Mouse (Mus musculus) midbrain, embryonic 16.5 days (tissue): ENCODE results near the gene Ccdc57. TPM values are rescaled to one million over a fixed set of nuclear protein-coding genes. Genes with fewer than 3 reads are reported as not detected.
"Not testable (repeated sequence)": the region's sequence is repeated elsewhere in the genome, so short reads cannot be mapped to it uniquely, and the experiment has no call there.

Experiments
- ATAC-seq: fragments of 200-750 bp; cut with Nextera tagmentation; 2 replicates; pipeline ENCODE4 v1.8.0; 2017; ENCODE audit warnings: moderate TSS enrichment
- H3K27ac ChIP-seq: fragments of 300-500 bp; sonication (generic); 2 replicates; pipeline ENCODE4 v1.5.1; 2014; ENCODE audit warnings: mild to moderate bottlenecking, low read length, mixed read lengths
- H3K27me3 ChIP-seq: fragments of 300-500 bp; sonication (generic); 2 replicates; pipeline ENCODE4 v1.6.1; 2014; ENCODE audit warnings: low read depth, low read length, mixed read lengths; ENCODE audit not compliant: control insufficient read depth, insufficient read depth
- H3K36me3 ChIP-seq: fragments of 300-500 bp; sonication (generic); 2 replicates; pipeline ENCODE4 v1.6.1; 2014; ENCODE audit warnings: mild to moderate bottlenecking, low read length, moderate library complexity, mixed read lengths; ENCODE audit not compliant: control insufficient read depth, insufficient read depth
- H3K4me1 ChIP-seq: fragments of 300-500 bp; sonication (generic); 2 replicates; pipeline ENCODE4 v1.6.1; 2014; ENCODE audit warnings: mild to moderate bottlenecking, low read length, mixed read lengths; ENCODE audit not compliant: control insufficient read depth, insufficient read depth
- H3K4me2 ChIP-seq: fragments of 300-500 bp; sonication (generic); 2 replicates; pipeline ENCODE4 v1.6.1; 2014; ENCODE audit warnings: mild to moderate bottlenecking, low read length, mixed read lengths
- H3K4me3 ChIP-seq: fragments of 300-500 bp; sonication (generic); 2 replicates; pipeline ENCODE4 v1.5.1; 2014; ENCODE audit warnings: low read depth, mild to moderate bottlenecking, low read length, moderate library complexity, mixed read lengths
- H3K9ac ChIP-seq: fragments of 300-500 bp; sonication (generic); 2 replicates; pipeline ENCODE4 v1.6.1; 2014; ENCODE audit warnings: low read depth, low read length, mixed read lengths
- H3K9me3 ChIP-seq: fragments of 300-500 bp; sonication (generic); replicated peaks from 2 replicates; pipeline ENCODE4 v1.6.1; 2014; ENCODE audit warnings: mild to moderate bottlenecking, low read length, mixed read lengths; ENCODE audit not compliant: control insufficient read depth, poor library complexity, severe bottlenecking
- WGBS: fragments of 180-500 bp; shearing (Covaris S2); extraction: QIAGEN DNeasy Blood & Tissue Kit; methylation state at CpG from one replicate; pipeline ENCODE4 v1.1.7; 2014; 5-methylcytosine and 5-hydroxymethylcytosine counted together
- polyA plus RNA-seq: library from polyadenylated mRNA; unstranded; fragments of >200 nt; fragmentation: Nextera tagmentation; extraction: Ambion mirVana; gene quantifications from 2 replicates; pipeline ENCODE4 v1.2.1, GENCODE M21; 2015

The Ccdc57 gene
- polyA plus RNA-seq, 1 experiment from 2014 or later, result 7.1 TPM

GRCm38 (mm10) chr11:120851582-120851981 is 81.1 kb downstream of the Ccdc57 start:
- 72% methylated on average over 2 of the region's 2 CpGs for WGBS
- no peak overlapping the region for H3K27ac ChIP-seq
- no peaks in the 10 kb centered on the region for H3K9me3 ChIP-seq
- H3K9ac ChIP-seq, result no peak overlapping the region
- no peak for ATAC-seq
- H3K36me3 ChIP-seq, result 0 out of 2 replicates have a peak, but pooled peaks cover 2% of the 10 kb centered on the region
- H3K4me2 ChIP-seq, result no peak overlapping the region
- no peak overlapping the region for H3K4me3 ChIP-seq
- no peaks in the 10 kb centered on the region for H3K4me1 ChIP-seq
- H3K27me3 ChIP-seq, result no peaks in the 10 kb centered on the region

DNA sequence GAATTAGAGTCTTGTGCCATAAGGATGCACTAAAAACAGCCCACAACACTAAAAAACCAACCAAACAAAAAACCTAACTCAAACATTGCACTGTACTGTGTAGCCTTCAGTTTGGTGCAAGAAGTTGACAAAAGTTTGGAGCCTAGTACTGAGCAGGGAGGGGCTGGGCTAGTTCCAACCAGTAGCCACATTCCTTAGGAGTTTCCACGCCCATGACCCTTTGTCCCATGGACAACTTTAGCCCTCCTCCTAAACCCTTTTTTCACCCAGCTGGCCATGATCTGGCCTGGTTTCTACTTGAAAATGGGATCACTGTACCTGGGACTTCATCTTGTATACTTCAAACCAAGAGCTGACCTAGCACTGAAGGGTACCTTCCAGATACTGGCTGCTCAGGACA is 81.5 kb downstream of the Ccdc57 start:
- Histone ChIP-seq H3K36me3 (0 out of 2 replicates have a peak, but pooled peaks cover 2% of the 10 kb centered on the region), H3K9me3 (no peaks in the 10 kb centered on the region), H3K4me2 (no peak overlapping the region), H3K27me3 (no peaks in the 10 kb centered on the region), H3K9ac (no peak overlapping the region), H3K4me1 (no peaks in the 10 kb centered on the region), H3K4me3 (no peak overlapping the region), H3K27ac (no peak overlapping the region)
- no peak for ATAC-seq
- WGBS, result 65% methylated on average over 1 of the region's 1 CpGs

DNA sequence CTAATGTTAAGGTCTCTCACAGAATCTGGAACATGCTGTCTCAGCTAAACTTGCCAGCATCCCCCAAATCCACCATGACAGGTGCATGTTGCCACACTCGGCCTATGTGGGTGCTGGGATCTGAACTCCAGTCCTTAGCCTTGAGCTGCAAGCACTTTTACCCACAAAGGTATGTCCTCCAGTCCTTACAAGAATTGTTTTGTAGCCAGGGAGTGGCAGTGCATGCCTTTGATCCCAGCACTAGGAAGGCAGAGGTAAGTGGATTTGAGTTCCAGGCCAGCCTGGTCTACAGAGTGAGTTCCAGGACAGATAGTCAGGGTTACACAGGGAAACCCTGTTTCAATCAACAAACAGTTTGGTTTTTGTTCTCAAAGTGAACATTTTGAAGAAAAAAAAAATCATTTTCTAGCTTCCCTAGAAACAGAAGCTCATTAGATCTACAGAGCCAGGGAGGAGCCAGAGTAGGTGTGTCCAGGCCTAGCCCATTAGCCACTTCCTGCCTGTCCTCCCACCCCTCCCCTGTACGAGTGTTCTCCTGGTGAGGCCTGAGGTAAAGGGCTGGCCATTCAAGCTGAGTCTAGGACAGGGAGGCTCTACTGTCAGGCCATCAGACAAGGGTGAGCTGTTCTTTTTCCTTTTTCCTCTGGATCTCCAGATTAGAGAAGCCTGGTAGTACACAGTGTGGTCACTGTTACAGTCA is 82.2 kb downstream of the Ccdc57 start:
- H3K4me1 ChIP-seq, result no peaks in the 10 kb centered on the region
- H3K9me3 ChIP-seq, result no peaks in the 10 kb centered on the region
- 0 out of 2 replicates have a peak, but pooled peaks cover 2% of the 10 kb centered on the region for H3K36me3 ChIP-seq
- no peak overlapping the region for H3K4me2 ChIP-seq
- no peak for ATAC-seq
- H3K9ac ChIP-seq, result no peak overlapping the region
- no peaks in the 10 kb centered on the region for H3K27me3 ChIP-seq
- no peak overlapping the region for H3K4me3 ChIP-seq
- WGBS, result 75% methylated on average over 2 of the region's 2 CpGs
- H3K27ac ChIP-seq, result no peak overlapping the region

DNA sequence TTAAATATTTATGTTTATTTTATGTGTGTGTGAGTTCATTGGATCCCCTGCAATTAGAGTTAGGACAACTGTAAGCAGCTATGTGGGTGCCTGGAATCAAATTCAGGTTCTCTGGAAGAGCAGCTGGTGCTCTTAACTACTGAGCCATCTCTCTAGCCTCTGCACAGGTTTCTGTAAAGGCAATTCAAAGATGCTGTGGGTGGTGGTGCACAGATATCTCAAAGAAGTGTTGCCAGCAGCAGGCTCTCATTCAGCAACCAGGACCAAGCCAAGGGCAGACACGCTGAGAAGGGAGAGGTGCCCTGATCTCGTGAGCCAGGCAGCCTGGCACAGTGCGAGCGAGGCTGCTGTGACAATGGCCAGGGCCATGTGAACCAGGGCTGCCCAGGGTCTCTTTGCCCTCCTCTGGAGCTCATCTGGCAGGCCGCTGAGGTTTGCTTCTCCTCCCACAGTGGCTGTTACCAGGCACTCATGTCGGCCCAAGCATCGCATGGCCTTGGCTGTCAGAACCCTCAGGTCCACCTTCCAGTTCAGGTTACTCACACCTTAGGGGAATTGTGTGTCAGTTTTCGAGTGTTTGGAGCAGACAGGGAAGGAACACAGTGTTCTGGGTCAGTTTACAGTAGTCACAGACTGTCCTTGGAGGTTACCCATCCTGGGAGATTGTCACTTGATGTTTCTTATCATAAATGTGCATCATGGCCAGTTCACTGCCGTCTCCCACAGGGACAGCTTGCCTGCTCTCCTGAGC is 85.8 kb downstream of the Ccdc57 start:
- Histone ChIP-seq H3K27me3 (no peaks in the 10 kb centered on the region), H3K4me2 (no peak overlapping the region)
- WGBS, result 88% methylated on average over 9 of the region's 9 CpGs

DNA sequence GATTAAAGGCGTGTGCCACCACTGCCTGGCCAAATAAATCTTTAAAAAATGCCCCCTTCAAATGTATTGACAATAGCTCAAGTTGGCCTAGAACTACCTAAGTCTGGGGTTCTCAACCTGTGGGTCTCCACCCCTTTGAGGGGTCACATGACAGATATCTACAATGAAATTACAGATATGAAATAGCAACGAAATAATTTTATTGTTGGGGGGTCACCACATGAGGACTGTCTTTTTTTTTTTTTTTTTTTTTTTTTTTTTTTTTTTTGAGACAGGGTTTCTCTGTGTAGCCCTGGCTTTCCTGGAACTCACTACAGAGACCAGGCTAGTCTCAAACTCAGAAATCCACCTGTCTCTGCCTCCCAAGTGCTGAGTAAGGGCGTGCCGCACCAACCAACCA is 88.3 kb downstream of the Ccdc57 start:
- Histone ChIP-seq H3K9ac (no peak overlapping the region), H3K9me3 (no peaks in the 10 kb centered on the region), H3K4me1 (no peaks in the 10 kb centered on the region), H3K4me2 (no peak overlapping the region), H3K36me3 (no peaks in the 10 kb centered on the region), H3K27ac (no peak overlapping the region), H3K4me3 (no peak overlapping the region), H3K27me3 (no peaks in the 10 kb centered on the region)
- no peak for ATAC-seq
- 93% methylated on average over 4 of the region's 4 CpGs for WGBS

More for the DNA sequence above, 85.8 kb downstream of the Ccdc57 start:
- H3K9me3 ChIP-seq, result no peaks in the 10 kb centered on the region
- H3K36me3 ChIP-seq, result 0 out of 2 replicates have a peak, but pooled peaks cover 2% of the 10 kb centered on the region
- no peaks in the 10 kb centered on the region for H3K4me1 ChIP-seq
- no peak for ATAC-seq
- H3K27ac ChIP-seq, result no peak overlapping the region
- H3K4me3 ChIP-seq, result no peak overlapping the region
- H3K9ac ChIP-seq, result no peak overlapping the region

GRCm38 (mm10) chr11:120833555-120834280 is 99.0 kb downstream of the Ccdc57 start:
- H3K9ac ChIP-seq, result no peak overlapping the region
- H3K4me1 ChIP-seq, result 0 out of 2 replicates have a peak, but pooled peaks cover 5% of the 10 kb centered on the region
- 17% methylated on average over 8 of the region's 8 CpGs for WGBS
- no peak overlapping the region for H3K4me2 ChIP-seq
- peak; percentile 75 for ATAC-seq
- H3K9me3 ChIP-seq, result no peaks in the 10 kb centered on the region
- no peaks in the 10 kb centered on the region for H3K36me3 ChIP-seq
- no peak overlapping the region for H3K4me3 ChIP-seq
- H3K27me3 ChIP-seq, result no peaks in the 10 kb centered on the region
- peak overlapping the region; percentile 68 for H3K27ac ChIP-seq

DNA sequence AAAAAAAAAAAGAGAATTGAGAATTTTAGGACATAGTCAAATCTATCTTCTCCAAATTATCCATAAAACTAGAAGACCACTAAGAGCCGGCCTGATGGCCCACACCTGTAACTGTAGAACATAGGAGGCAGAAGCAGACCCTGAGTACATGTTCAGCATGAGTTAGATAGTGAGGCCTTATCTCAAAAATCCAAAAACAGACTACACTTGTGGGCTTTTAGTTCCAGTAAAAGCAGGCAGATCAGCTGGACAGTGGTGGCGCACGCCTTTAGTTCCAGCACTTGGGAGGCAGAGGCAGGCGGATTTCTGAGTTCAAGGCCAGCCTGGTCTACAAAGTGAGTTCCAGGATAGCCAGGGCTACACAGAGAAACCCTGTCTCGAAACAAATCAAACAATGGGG is 99.7 kb downstream of the Ccdc57 start:
- ATAC-seq, H3K27me3 ChIP-seq, H3K4me3 ChIP-seq, H3K4me2 ChIP-seq, H3K9me3 ChIP-seq, H3K36me3 ChIP-seq, H3K4me1 ChIP-seq, H3K9ac ChIP-seq: not testable (repeated sequence)
- H3K27ac ChIP-seq, result peak overlapping the region; percentile 26; the same call in 1 of the 2 replicates
- 94% methylated on average over 5 of the region's 5 CpGs for WGBS

DNA sequence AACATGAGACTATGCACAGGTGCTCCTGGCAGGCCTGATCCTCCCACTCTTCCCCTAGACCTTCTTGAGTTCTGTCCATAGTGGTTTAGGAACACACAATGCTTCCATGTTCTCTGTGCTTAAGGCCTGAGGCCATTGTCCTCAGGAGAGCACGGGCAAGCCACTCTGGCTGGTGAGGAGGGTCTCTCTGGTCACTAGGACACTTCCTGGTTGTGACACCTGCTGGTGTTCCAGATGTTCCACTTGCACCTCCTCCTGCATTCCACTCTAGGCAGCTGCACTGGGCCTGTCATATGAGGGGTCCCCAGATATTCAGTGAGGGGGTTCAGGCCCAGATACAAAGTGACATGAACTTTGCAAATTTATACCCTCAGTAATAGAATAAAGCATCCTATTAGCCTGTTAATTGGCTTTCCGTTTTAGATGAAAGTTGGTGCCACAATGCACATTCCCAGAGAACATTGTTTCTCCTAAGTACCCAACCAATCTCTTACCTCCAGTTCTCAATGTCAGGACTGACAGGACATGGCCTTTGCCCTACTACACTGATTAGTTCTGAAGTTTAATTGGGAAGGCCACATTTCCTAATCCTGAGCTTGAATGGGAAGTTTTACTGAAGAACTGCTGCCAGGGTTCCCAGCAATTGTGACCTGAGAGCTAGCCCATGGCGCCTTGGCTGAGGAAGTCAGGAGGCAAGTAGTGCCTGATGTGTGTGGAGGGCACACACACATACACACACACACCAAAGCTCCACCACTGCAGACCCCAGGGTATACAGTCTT is 100.8 kb downstream of the Ccdc57 start:
- ATAC-seq, result no peak
- Histone ChIP-seq H3K4me1 (0 out of 2 replicates have a peak, but pooled peaks cover 5% of the 10 kb centered on the region), H3K36me3 (no peaks in the 10 kb centered on the region), H3K9ac (no peak overlapping the region), H3K9me3 (no peaks in the 10 kb centered on the region), H3K4me3 (no peak overlapping the region), H3K27me3 (no peaks in the 10 kb centered on the region), H3K27ac (no peak overlapping the region), H3K4me2 (no peak overlapping the region)
- WGBS, result 84% methylated on average over 3 of the region's 3 CpGs
